Mouse (Mus musculus) 3T3-L1 (cell line): Measurements from ENCODE around the gene Olfr1198.

Experiments used
- DNase-seq: peaks from one replicate; pipeline ENCODE4 v3.0.0-alpha.2; 2015; ENCODE audit warnings: low read depth, low spot score

Gene Olfr1198

DNA sequence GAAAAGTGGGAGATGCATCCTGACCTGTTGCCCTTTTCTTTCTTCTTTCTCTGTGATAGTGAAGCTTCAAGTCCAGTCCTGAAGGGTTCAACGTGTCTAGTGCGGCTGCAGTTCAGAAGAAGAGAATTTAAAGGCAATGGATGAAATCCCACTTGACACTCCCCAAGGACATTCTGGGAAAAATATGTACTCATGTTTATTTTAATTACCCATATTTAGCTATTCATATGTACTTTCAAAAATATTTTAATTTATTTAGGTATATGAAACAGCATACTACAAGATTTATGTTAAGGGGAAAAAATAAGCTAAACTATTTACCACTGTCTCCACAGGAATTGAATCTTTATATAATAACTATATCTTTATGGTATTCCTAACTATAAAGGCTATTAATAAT is at the start of gene Olfr1198:
TSS of gene Olfr1198 (minus strand) at position 101 of the 400 bp plus-strand sequence.
- DNase-seq, result no peak

DNA sequence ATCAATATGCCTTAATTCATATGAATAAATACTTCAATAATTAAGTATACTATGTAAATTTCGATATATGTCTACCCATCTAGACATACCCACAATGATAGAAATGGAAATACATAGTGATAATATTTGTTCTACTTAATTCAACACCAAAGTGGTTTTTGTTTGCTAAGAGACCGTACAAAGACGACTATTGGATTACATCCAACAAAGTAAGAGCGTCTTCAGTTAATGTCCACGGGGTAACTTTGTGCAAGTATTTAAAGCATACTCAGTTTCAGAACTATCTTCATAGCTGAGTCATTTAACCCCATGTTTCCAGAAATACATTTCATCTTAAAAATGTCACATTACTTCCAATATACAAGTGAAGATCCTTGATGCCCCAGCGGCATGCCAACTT is 41.6 kb upstream of the Olfr1198 start, which contains the start of gene Olfr1201:
TSS of gene Olfr1201 (plus strand) at position 301 of the 400 bp plus-strand sequence.
- DNase-seq, result no peak

DNA sequence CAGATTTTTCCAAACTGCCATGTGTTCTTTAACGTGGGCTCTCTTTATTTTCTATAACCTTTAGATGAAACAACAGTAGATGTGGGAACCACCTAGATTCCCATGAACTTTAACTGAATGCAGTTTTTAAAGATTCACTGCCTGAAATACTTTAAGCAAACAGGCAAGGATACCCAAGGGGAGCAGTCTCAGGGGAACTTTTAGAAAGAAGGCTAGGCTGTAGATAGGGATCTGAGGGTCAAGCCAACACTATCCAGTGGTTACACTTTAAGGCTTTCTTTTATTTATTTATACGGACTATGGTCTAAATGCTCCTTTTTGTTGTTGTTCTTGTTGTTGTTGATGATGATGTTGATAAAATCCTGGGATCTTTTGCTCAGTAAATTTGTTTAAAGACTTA is 19.2 kb upstream of the Olfr1198 start, which contains the start of gene Olfr1200:
TSS of gene Olfr1200 (minus strand) at position 101 of the 400 bp plus-strand sequence.
- DNase-seq, result no peak

DNA sequence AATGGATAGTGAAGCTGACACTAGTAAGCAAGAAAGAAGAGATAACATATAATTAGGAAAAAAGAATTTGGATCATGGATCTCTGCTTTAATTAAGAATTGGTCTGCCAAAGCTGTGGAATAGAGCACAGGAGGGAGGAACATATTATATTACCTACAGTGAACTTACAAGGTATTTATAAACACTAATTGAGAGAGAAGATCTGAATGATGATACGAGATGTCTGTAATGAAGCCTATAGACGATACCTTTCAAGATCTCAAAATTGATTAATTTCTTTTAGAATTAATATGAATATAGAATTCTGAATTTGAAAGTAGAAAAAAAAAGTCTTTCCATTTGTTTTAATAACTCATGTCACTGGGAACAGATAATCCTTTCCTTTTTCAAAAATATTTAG is 9.2 kb upstream of the Olfr1198 start, which contains the start of gene Olfr1199:
TSS of gene Olfr1199 (minus strand) at position 101 of the 400 bp plus-strand sequence.
- DNase-seq, result no peak

DNA sequence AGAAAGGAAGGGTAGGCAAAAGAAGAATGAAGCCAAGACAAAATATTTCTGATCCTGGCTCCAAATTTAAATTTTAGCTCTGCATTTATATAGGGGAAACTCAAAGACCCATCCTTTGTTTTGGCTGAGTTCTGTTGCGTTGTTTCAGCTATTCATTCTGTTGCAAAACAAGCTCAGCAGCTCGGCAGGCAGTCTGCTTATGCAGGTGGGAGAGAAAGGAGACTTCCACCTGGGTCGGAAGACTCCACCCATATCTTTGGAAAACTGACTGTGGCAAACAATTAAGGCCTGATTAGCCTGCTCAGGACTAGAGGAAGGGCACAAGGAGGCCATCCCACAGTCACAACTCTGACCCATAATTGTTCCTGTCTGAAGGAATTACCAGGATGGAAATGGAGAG is 7.8 kb downstream of the Olfr1198 start:
- no peak for DNase-seq

DNA sequence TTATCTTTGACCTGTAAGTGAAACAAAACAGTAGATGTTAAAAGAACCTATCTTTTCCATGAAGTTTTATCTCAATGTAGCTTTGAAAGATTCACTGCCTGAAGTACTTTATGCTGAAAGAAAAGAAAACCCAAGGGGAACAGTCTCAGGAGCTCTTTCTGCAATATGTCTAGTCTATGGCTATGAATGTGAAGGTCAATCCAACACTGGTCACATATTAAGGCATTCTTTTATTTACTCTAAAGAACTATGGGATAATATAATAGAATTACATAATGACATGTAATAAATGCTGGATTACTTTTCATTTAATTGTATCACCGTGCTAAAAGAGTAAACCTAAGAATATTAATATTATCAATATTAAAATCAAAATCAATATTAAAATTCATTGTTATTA is 18.9 kb downstream of the Olfr1198 start, which contains the start of gene Olfr1197:
TSS of gene Olfr1197 (minus strand) at position 101 of the 400 bp plus-strand sequence.
- no peak for DNase-seq

DNA sequence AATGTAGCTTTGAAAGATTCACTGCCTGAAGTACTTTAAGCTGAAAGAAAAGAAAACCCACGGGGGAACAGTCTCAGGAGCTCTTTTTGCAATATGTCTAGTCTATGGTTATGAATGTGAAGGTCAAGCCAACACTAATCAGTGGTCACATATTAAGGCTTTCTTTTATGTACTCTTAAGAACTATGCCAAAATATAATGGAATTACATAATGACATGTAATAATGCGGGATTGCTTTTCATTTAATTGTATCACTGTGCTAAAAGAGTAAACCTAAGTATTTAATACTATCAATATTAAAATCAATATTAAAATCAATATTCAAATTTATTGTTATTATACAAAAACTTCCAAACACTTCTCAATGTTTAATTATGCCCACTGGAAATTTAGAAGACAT is 46.7 kb downstream of the Olfr1198 start, which contains the start of gene Olfr1196:
TSS of gene Olfr1196 (minus strand) at position 101 of the 400 bp plus-strand sequence.
- DNase-seq, result no peak
